Mouse (Mus musculus) embryonic facial prominence, embryonic 11.5 days (tissue): ENCODE results near the gene Kif5a. TPM values are rescaled to one million over a fixed set of nuclear protein-coding genes. Genes with fewer than 3 reads are reported as not detected.

ENCODE experiments used
- ATAC-seq: fragments of 200-750 bp; cut with Nextera tagmentation; replicated peaks from 2 replicates; pipeline ENCODE4 v1.8.0; 2017; ENCODE audit warnings: low read depth; ENCODE audit not compliant: insufficient number of reproducible peaks, low FRiP score, low TSS enrichment
- DNase-seq: peaks from one replicate; pipeline ENCODE4 v3.0.0-alpha.2; 2015; ENCODE audit warnings: low spot score
- H3K27ac ChIP-seq: fragments of 300-500 bp; sonication (generic); replicated peaks from 2 replicates; pipeline ENCODE4 v1.5.1; 2014; ENCODE audit warnings: mild to moderate bottlenecking, low read depth, low read length, control low read depth
- H3K27me3 ChIP-seq: fragments of 300-500 bp; sonication (generic); 2 replicates; pipeline ENCODE4 v1.6.1; 2014; ENCODE audit warnings: mild to moderate bottlenecking, low read length, moderate library complexity, mixed read lengths; ENCODE audit not compliant: control insufficient read depth, insufficient read depth
- H3K36me3 ChIP-seq: fragments of 300-500 bp; sonication (generic); replicated peaks from 2 replicates; pipeline ENCODE4 v1.6.1; 2014; ENCODE audit warnings: low read depth, mild to moderate bottlenecking, low read length, moderate library complexity, mixed read lengths; ENCODE audit not compliant: control insufficient read depth, insufficient read depth
- H3K4me1 ChIP-seq: fragments of 300-500 bp; sonication (generic); 2 replicates; pipeline ENCODE4 v1.6.1; 2014; ENCODE audit warnings: low read length, mixed read lengths; ENCODE audit not compliant: control insufficient read depth, insufficient read depth
- H3K4me2 ChIP-seq: fragments of 300-500 bp; sonication (generic); 2 replicates; pipeline ENCODE4 v1.6.1; 2014; ENCODE audit warnings: low read depth, mild to moderate bottlenecking, control low read depth, low read length, moderate library complexity
- H3K4me3 ChIP-seq: fragments of 300-500 bp; sonication (generic); 2 replicates; pipeline ENCODE4 v1.5.1; 2014; ENCODE audit warnings: low read depth, low read length, control low read depth
- H3K9ac ChIP-seq: fragments of 300-500 bp; sonication (generic); replicated peaks from 2 replicates; pipeline ENCODE4 v1.6.1; 2014; ENCODE audit warnings: mild to moderate bottlenecking, control low read depth, low read length
- H3K9me3 ChIP-seq: fragments of 300-500 bp; sonication (generic); replicated peaks from 2 replicates; pipeline ENCODE4 v1.6.1; 2016; ENCODE audit warnings: mild to moderate bottlenecking, low read length, inconsistent platforms, mixed read lengths; ENCODE audit not compliant: control insufficient read depth
- WGBS: fragments of 180-500 bp; shearing (Covaris S2); extraction: QIAGEN DNeasy Blood & Tissue Kit; methylation state at CpG from one replicate; pipeline ENCODE4 v1.1.7; 2014; 5-methylcytosine and 5-hydroxymethylcytosine counted together
- polyA plus RNA-seq: library from polyadenylated mRNA; unstranded; fragments of >200 nt; fragmentation: Nextera tagmentation; extraction: Ambion mirVana; gene quantifications from 2 replicates; pipeline ENCODE4 v1.2.1, GENCODE M21; 2014

Kif5a gene
- polyA plus RNA-seq, 1 experiment from 2014 or later: 10.4 TPM

DNA sequence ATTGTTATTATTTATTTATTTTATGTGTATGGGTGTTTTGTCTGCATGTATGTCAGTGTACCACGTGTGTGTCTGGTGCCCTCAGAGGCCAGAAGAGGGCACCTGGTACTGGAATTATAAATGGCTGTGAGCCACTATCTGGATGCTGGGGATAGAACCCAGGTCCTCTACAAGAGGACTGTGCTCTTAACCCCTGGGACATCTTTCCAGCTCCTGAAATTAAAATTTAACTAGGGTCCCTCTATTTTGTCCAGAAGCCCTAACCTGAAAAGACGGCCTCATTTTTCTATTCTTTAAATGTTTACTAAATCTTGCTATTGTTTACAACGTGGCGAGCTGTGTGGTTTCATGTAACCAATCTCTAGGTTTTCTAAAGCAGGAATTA, 2.6 kb upstream of the Kif5a start:
- H3K36me3 ChIP-seq: no peaks in the 10 kb centered on the region; the same call in 1 of the 2 replicates
- peaks cover 11% of the 10 kb centered on the region for H3K27me3 ChIP-seq
- no peak overlapping the region for H3K4me2 ChIP-seq
- H3K9ac ChIP-seq: no peak overlapping the region
- ATAC-seq (no peak), DNase-seq (no peak)
- H3K4me3 ChIP-seq: peak overlapping the region; percentile 77; the same call in 1 of the 2 replicates
- no peaks in the 10 kb centered on the region; the same call in 1 of the 2 replicates for H3K4me1 ChIP-seq
- H3K9me3 ChIP-seq: no peaks in the 10 kb centered on the region
- no peak overlapping the region for H3K27ac ChIP-seq
- WGBS: 28% methylated on average over 4 of the region's 4 CpGs

DNA sequence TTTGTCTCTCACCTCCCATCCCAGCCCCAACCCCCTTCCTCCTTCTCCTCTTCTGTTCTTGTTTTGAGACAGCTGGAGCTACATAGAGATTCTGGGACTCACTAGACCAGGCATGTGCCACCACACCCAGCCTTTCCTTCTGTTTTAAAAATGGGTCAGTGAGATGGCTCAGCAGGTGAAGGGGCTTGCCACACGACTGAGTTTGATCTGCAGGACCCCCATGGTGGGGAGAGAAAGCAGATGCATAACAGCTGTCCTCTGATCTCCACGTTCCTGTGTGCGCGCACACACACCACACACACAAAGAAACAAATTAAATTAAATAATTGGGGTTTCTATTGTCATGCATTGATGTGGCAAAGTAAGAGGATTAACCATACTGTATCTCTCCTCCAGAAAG, 1.8 kb upstream of the Kif5a start:
- Histone ChIP-seq H3K4me1 (no peaks in the 10 kb centered on the region; the same call in 1 of the 2 replicates), H3K27ac (no peak overlapping the region), H3K9ac (no peak overlapping the region), H3K27me3 (peaks cover 11% of the 10 kb centered on the region), H3K4me3 (no peak overlapping the region), H3K36me3 (no peaks in the 10 kb centered on the region; the same call in 1 of the 2 replicates), H3K9me3 (no peaks in the 10 kb centered on the region), H3K4me2 (no peak overlapping the region)
- WGBS: 70% methylated on average over 4 of the region's 4 CpGs
- ATAC-seq (no peak), DNase-seq (no peak)

DNA sequence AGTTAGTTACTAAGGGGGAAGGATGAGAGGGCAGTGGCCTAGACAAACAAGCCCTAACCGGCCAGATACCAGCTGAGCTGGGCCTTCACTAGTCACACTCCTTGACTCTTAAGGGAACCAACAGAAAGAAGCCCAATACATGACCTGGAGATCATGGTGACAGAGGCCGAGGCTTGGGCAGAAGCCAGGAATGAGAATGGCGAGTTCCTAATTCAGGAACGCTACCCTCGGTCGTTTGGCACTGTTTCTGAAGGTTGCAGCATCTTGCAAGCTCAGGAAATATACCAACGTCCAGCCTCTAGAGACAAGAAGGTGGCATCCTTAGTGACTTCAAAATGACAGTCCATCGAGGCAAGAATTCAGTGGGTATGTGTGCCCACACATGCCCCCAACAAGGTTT, 1.2 kb upstream of the Kif5a start:
- Histone ChIP-seq H3K4me3 (no peak overlapping the region), H3K9me3 (no peaks in the 10 kb centered on the region), H3K4me1 (no peaks in the 10 kb centered on the region; the same call in 1 of the 2 replicates), H3K27ac (no peak overlapping the region), H3K36me3 (no peaks in the 10 kb centered on the region; the same call in 1 of the 2 replicates), H3K9ac (no peak overlapping the region), H3K4me2 (no peak overlapping the region), H3K27me3 (peaks cover 11% of the 10 kb centered on the region)
- DNase-seq (no peak), ATAC-seq (no peak)
- WGBS: 81% methylated on average over 8 of the region's 8 CpGs

DNA sequence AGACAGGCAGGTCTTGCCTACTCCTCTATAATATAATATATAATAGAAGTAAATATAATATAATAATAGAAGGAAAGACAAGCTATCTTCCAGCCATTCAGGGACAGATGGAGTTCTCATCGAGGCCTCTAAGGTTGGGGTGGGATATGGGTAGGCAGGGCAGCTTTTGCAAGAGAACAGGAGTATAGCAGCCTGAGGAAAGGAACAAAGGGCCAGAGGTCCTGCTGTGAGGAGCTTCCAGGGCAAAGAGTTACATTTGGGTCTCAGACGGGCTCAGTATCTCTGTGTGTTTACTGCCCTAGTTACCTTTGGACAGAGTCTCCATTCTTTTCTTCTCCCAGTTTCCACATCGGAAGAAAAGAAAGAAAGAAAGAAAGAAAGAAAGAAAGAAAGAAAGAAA, 483 bp upstream of the Kif5a start:
- 49% methylated on average over 3 of the region's 3 CpGs for WGBS
- H3K9ac ChIP-seq: no peak overlapping the region

DNA sequence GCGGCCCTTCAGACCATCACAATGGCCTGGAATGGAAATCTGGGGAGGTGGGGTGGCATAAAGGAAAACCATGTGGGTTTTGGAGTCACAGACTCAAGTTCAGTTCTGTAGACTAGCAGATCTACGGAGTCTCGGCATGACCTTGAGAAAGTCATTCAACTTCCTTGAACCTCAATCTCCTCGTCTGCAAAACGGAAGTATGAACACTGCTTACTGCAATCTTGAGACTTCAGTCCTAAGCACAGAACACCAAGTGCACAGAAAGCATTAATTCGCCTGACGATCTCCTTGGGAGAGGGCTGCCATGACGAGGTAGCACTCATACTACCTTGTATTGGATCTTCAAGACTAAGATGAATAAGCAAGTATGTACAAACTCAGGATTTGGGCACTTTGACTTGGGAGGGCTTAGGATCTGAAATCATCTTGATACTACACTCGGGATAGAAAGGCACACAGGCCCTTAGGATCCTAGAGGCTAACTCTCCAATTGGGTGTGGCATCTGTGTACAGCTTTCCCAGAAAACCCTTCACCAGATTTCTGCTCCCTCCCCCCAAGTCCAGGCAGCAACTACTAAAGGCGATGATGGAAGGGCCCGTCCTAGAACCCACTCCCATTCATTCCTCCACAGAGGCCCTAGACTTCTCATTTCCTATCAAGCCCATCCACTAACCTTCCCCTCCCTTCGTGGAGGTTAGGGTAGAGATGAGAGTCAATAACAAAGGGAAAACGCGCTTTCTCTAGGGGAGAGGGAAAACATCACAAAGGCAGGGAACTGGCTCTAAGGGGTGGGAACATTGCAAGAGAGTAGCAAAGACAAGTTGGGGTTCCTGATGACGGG, 1.2 kb downstream of the Kif5a start:
- WGBS: 61% methylated on average over 15 of the region's 15 CpGs
- Histone ChIP-seq H3K27ac (no peak overlapping the region), H3K4me1 (no peaks in the 10 kb centered on the region; the same call in 1 of the 2 replicates)

More for the DNA sequence above, 483 bp upstream of the Kif5a start:
- Histone ChIP-seq H3K4me1 (no peaks in the 10 kb centered on the region; the same call in 1 of the 2 replicates), H3K36me3 (no peaks in the 10 kb centered on the region), H3K4me2 (no peak overlapping the region), H3K27ac (no peak overlapping the region), H3K4me3 (no peak overlapping the region), H3K9me3 (no peaks in the 10 kb centered on the region), H3K27me3 (peaks cover 11% of the 10 kb centered on the region)
- ATAC-seq (no peak), DNase-seq (no peak)

DNA sequence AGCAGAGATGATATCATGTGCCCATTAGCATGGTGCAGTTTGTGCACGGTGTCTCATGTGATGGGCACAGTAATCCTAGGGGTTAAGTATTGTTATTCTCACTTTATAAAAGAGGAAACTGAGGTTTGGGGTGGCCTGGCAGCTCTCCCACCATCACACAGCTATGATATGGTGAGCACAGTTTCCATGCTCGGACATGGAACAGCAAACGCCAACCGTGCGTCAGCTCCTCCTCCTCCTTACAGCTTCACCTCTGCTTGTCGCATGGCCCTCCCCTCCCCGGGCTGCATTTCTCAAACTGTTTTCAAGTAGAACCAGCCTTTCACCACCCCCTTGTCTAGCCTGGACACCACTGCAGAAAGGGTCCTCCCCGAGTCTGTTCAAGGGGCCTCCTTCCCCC, 4.7 kb downstream of the Kif5a start:
- peaks cover 11% of the 10 kb centered on the region for H3K27me3 ChIP-seq
- no peak overlapping the region for H3K4me3 ChIP-seq
- ATAC-seq (no peak), DNase-seq (no peak)
- WGBS: 78% methylated on average over 8 of the region's 8 CpGs
- H3K4me2 ChIP-seq: no peak overlapping the region
- H3K9me3 ChIP-seq: no peaks in the 10 kb centered on the region
- no peaks in the 10 kb centered on the region for H3K36me3 ChIP-seq
- no peaks in the 10 kb centered on the region; the same call in 1 of the 2 replicates for H3K4me1 ChIP-seq
- no peak overlapping the region for H3K9ac ChIP-seq
- H3K27ac ChIP-seq: no peak overlapping the region

More for the DNA sequence above, 1.2 kb downstream of the Kif5a start:
- no peaks in the 10 kb centered on the region for H3K9me3 ChIP-seq
- H3K4me2 ChIP-seq: peak overlapping the region; percentile 85
- peak overlapping the region; percentile 67; the same call in 1 of the 2 replicates for H3K9ac ChIP-seq
- no peaks in the 10 kb centered on the region for H3K36me3 ChIP-seq
- peaks cover 11% of the 10 kb centered on the region for H3K27me3 ChIP-seq
- no peak for ATAC-seq
- no peak for DNase-seq
- H3K4me3 ChIP-seq: peak overlapping the region; percentile 47

DNA sequence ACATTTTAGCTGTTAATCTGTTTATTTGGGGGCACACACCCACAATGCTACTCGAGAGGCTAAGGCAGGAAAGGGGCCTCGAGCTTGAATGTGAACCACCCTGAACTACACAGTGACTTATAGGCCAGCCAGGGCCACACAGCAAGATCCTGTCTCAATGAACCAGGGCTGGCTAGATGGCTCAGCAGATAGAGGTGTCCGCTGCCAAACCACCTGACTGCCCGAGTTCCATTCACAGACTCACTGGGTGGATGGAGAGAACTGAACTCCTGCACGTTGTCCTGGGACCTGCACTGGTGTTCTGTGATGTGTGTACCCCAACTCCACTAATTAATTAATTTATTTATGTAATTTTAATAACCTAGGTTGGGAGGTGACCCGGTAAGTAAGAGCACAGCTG, 5.4 kb downstream of the Kif5a start:
- H3K9ac ChIP-seq: no peak overlapping the region
- H3K36me3 ChIP-seq: no peaks in the 10 kb centered on the region
- ATAC-seq (no peak), DNase-seq (no peak)
- 72% methylated on average over 6 of the region's 6 CpGs for WGBS
- peaks cover 6% of the 10 kb centered on the region for H3K27me3 ChIP-seq
- H3K4me1 ChIP-seq: no peaks in the 10 kb centered on the region
- no peak overlapping the region for H3K27ac ChIP-seq
- H3K9me3 ChIP-seq: no peaks in the 10 kb centered on the region
- no peak overlapping the region for H3K4me2 ChIP-seq
- H3K4me3 ChIP-seq: no peak overlapping the region

DNA sequence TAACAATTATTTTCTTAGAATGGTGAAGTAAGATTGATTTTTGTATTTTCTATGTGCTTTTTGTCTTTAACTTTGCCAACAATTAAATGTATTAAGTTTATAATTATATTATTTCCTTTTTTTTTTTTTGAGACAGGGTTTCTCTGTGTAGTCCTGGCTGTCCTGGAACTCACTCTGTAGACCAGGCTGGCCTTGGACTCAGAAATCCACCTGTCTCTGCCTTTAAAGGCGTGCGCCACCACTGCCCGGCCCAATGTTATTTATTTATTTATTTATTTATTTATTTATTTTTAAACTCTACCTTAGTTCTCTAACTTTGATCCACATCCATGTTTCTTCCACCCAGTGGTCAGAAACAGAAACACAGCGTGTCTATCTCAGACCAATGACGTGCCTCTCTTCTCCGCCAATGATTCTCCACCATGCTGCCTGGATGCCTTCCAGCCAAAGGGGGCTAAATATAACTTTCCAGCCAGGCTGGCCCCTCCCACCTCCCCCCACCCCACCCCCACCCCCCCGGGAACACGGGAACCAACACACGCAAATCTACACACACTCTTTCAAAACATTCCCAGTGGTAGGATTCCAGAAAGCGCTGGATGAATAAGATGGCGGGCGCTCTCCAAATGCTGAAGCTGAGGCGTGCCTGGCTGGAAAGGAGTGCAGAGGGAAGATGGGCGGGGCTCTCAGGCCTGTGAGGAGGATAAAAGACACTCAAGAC, 7.4 kb downstream of the Kif5a start:
- Histone ChIP-seq H3K27me3 (no peaks in the 10 kb centered on the region), H3K4me2 (no peak overlapping the region), H3K27ac (no peak overlapping the region), H3K4me3 (no peak overlapping the region), H3K9me3 (no peaks in the 10 kb centered on the region), H3K4me1 (no peaks in the 10 kb centered on the region), H3K36me3 (no peaks in the 10 kb centered on the region), H3K9ac (no peak overlapping the region)
- peak; percentile 90 for DNase-seq
- WGBS: 20% methylated on average over 14 of the region's 14 CpGs
- ATAC-seq: peak; percentile 51; the same call in 1 of the 2 replicates
